Mouse (Mus musculus) midbrain, postnatal 0 days (tissue): ENCODE measurements around the gene Kif2c. TPM values are rescaled to one million over a fixed set of nuclear protein-coding genes. Genes with fewer than 3 reads are reported as not detected.
A peak's percentile ranks its signal among the peaks of the same experiment; 100 is the strongest.

Experiments
- ATAC-seq: fragments of 200-750 bp; cut with Nextera tagmentation; 2 replicates; pipeline ENCODE4 v1.8.0; 2017; ENCODE audit warnings: moderate number of reproducible peaks, mild to moderate bottlenecking, moderate TSS enrichment, moderate library complexity; ENCODE audit not compliant: low FRiP score
- DNase-seq: peaks from one replicate; pipeline ENCODE4 v3.0.0-alpha.2; 2015; ENCODE audit warnings: low spot score
- H3K27ac ChIP-seq: fragments of 300-500 bp; sonication (generic); 2 replicates; pipeline ENCODE4 v1.5.1; 2014; ENCODE audit warnings: low read depth, mild to moderate bottlenecking, low read length, mixed read lengths
- H3K27me3 ChIP-seq: fragments of 300-500 bp; sonication (generic); 2 replicates; pipeline ENCODE4 v1.6.1; 2014; ENCODE audit warnings: low read length, control low read depth, mixed read lengths; ENCODE audit not compliant: insufficient read depth
- H3K36me3 ChIP-seq: fragments of 300-500 bp; sonication (generic); 2 replicates; pipeline ENCODE4 v1.6.1; 2014; ENCODE audit warnings: low read length, control low read depth, mixed read lengths; ENCODE audit not compliant: insufficient read depth
- H3K4me1 ChIP-seq: fragments of 300-500 bp; sonication (generic); 2 replicates; pipeline ENCODE4 v1.6.1; 2014; ENCODE audit warnings: mild to moderate bottlenecking, control low read depth, antibody characterized with exemption, low read length, mixed read lengths; ENCODE audit not compliant: insufficient read depth
- H3K4me2 ChIP-seq: fragments of 300-500 bp; sonication (generic); 2 replicates; pipeline ENCODE4 v1.6.1; 2014; ENCODE audit warnings: low read depth, mild to moderate bottlenecking, low read length, mixed read lengths; ENCODE audit not compliant: poor library complexity, severe bottlenecking
- H3K4me3 ChIP-seq: fragments of 300-500 bp; sonication (generic); 2 replicates; pipeline ENCODE4 v1.5.1; 2014; ENCODE audit warnings: low read depth, mild to moderate bottlenecking, low read length, moderate library complexity
- H3K9ac ChIP-seq: fragments of 300-500 bp; sonication (generic); replicated peaks from 2 replicates; pipeline ENCODE4 v1.6.1; 2014; ENCODE audit warnings: mild to moderate bottlenecking, low read length, moderate library complexity, mixed read lengths; ENCODE audit not compliant: poor library complexity, severe bottlenecking
- H3K9me3 ChIP-seq: fragments of 300-500 bp; sonication (generic); 2 replicates; pipeline ENCODE4 v1.6.1; 2016; ENCODE audit warnings: low read length, control low read depth
- CTCF ChIP-seq: IDR thresholded peaks from 2 replicates; pipeline ENCODE4 v1.5.1; 2016; ENCODE audit warnings: antibody characterized with exemption, mild to moderate bottlenecking
- WGBS: fragments of 180-500 bp; shearing (Covaris S2); extraction: QIAGEN DNeasy Blood & Tissue Kit; methylation state at CpG from one replicate; pipeline ENCODE4 v1.1.7; 2014; 5-methylcytosine and 5-hydroxymethylcytosine counted together
- polyA plus RNA-seq: library from polyadenylated mRNA; unstranded; fragments of >200 nt; fragmentation: Nextera tagmentation; extraction: Ambion mirVana; gene quantifications from 2 replicates; pipeline ENCODE4 v1.2.1, GENCODE M21; 2015
- total RNA-seq: library from RNA; depleted of rRNA; stranded (reverse); fragments of >200 nt; gene quantifications from 2 replicates; pipeline ENCODE4 v1.2.3, GENCODE M21; 2014; rRNA removed

Gene Kif2c
- 2.9 and 9.8 TPM in 2 replicates for total RNA-seq
- 2.3 and 3.3 TPM in 2 replicates for polyA plus RNA-seq

DNA sequence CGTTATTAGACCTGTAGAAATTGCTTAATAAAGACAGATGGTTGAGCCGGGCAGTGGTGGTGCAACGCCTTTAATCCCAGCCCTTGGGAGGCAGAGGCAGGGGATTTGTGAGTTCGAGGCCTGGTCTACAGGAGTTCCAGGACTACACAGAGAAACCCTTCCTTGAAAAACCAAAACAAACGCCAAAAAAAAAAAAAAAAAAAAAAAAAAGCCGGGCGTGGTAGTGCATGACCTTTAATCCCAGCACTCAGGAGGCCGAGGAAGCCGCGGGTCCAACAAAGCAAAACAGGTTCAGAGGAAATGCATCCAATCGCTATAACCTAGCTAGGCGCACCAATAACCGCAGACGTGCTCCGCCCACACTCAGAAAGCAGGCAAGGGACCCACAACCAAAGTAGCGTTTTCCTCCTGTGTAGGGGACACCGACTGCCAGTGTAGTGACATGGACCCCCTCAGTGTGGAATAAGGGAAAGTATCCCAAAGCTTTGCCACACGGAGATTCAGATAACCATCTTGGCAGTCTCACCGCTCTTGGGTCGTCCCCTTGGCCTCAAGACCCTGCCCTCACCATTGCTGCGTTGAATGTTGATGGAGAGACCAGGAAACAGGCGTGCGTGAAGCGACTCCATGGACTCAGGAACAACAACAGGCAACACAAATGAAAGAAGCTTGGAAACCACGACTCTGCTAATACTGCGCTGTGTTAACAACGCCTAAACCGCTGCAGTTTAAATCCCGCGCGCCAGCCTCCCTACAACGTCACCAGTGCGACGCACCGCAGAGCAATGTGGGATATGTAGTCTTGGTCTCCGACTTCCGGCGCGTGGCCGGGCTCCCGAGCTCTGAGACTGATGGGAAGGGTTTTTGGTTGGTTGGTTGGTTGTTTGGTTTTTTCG, at the start of gene Kif2c:
Gene Kif2c, minus strand, starts transcription at position 777 of the 896 bp plus-strand sequence.
- 1% methylated on average over 42 of the region's 42 CpGs for WGBS
- ATAC-seq, result peak; percentile 96
- TF ChIP-seq CTCF, result no peak

GRCm38 (mm10) chr4:117231208-117231607, 48.8 kb upstream of the Kif2c start:
- Histone ChIP-seq H3K27me3 (no peaks in the 10 kb centered on the region), H3K9ac (no peak overlapping the region), H3K4me3 (no peak overlapping the region), H3K4me1 (no peaks in the 10 kb centered on the region), H3K36me3 (no peaks in the 10 kb centered on the region), H3K9me3 (no peaks in the 10 kb centered on the region), H3K4me2 (no peak overlapping the region), H3K27ac (no peak overlapping the region)
- no peak for TF ChIP-seq CTCF
- no peak for DNase-seq
- ATAC-seq, result no peak
- 96% methylated on average over 2 of the region's 2 CpGs for WGBS

More for the DNA sequence above, at the start of gene Kif2c:
- Histone ChIP-seq H3K9me3 (no peaks in the 10 kb centered on the region), H3K27ac (peak within 1 kb of the TSS; percentile 71), H3K36me3 (no peaks in the 10 kb centered on the region), H3K9ac (peak within 1 kb of the TSS; percentile 55), H3K4me3 (peak within 1 kb of the TSS; percentile 44), H3K27me3 (no peaks in the 10 kb centered on the region), H3K4me2 (peak within 1 kb of the TSS; percentile 95), H3K4me1 (0 out of 2 replicates have a peak, but pooled peaks cover 3% of the 10 kb centered on the region)
- peak; percentile 96 for DNase-seq

DNA sequence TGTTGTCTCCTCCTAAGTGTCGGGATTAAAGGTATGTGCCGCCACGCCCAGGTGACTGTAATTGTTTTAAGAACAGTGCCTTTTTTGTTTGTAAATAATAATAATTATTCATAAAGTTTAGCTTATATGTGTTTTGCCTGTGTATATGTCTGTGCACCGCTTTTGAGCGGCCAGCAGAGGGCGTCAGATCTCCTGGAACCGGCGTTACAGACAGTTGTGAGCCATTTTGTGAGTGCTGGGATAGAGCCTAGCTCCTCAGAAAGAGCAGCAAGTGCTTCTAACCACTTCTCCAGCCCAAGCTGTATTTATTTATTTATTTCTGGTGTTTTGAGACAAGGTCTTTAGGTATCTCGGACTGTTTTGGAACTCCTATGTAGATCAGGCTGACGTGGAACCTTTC, 47.9 kb upstream of the Kif2c start:
- 50% methylated on average over 10 of the region's 10 CpGs for WGBS

GRCm38 (mm10) chr4:117229590-117229989, 47.2 kb upstream of the Kif2c start:
- Histone ChIP-seq H3K9ac (no peak overlapping the region), H3K4me2 (no peak overlapping the region), H3K27me3 (no peaks in the 10 kb centered on the region), H3K9me3 (no peaks in the 10 kb centered on the region), H3K27ac (no peak overlapping the region), H3K4me3 (no peak overlapping the region), H3K4me1 (no peaks in the 10 kb centered on the region), H3K36me3 (no peaks in the 10 kb centered on the region)
- ATAC-seq (no peak), DNase-seq (no peak)
- WGBS, result 75% methylated on average over 15 of the region's 15 CpGs
- TF ChIP-seq CTCF, result no peak

More for the DNA sequence above, 47.9 kb upstream of the Kif2c start:
- TF ChIP-seq CTCF, result peak; percentile 57
- H3K9ac ChIP-seq, result no peak overlapping the region
- H3K27ac ChIP-seq, result no peak overlapping the region
- H3K36me3 ChIP-seq, result no peaks in the 10 kb centered on the region
- DNase-seq, result no peak
- no peaks in the 10 kb centered on the region for H3K4me1 ChIP-seq
- no peak overlapping the region for H3K4me2 ChIP-seq
- ATAC-seq, result no peak
- no peaks in the 10 kb centered on the region for H3K27me3 ChIP-seq
- H3K4me3 ChIP-seq, result no peak overlapping the region
- no peaks in the 10 kb centered on the region for H3K9me3 ChIP-seq

- H3K9ac ChIP-seq, result no peak overlapping the region
- no peak for TF ChIP-seq CTCF
- H3K4me2 ChIP-seq, result no peak overlapping the region
- H3K4me3 ChIP-seq, result no peak overlapping the region
- no peaks in the 10 kb centered on the region for H3K9me3 ChIP-seq
- ATAC-seq (no peak), DNase-seq (no peak)
- no peaks in the 10 kb centered on the region for H3K36me3 ChIP-seq
- H3K27me3 ChIP-seq, result no peaks in the 10 kb centered on the region
- H3K27ac ChIP-seq, result no peak overlapping the region
- H3K4me1 ChIP-seq, result no peaks in the 10 kb centered on the region
Observed at GRCm38 (mm10) chr4:117225250-117225649, 42.8 kb upstream of the Kif2c start.

DNA sequence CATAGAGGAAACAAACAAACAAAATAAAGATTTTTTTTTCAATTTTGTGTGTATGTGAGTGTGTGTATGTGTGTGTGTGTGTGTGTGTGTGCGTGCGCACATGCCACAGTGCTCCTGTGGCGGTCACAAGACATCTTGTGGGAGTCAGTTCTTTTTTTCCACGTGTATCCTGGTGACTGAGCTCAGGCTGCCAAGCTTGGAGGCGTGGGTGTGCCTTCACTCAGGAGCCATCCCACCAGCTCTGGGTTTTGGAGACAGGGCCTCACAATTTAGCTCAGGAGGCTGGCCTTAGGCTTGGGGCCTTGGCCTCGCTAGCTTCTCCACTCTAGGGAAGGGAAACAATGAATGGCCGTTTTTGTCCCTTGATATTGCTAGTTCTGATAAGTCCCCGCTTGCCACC, 41.7 kb upstream of the Kif2c start:
- Histone ChIP-seq H3K4me1 (no peaks in the 10 kb centered on the region), H3K36me3 (no peaks in the 10 kb centered on the region), H3K9me3 (no peaks in the 10 kb centered on the region), H3K27ac (no peak overlapping the region), H3K4me3 (no peak overlapping the region), H3K27me3 (no peaks in the 10 kb centered on the region), H3K4me2 (no peak overlapping the region), H3K9ac (no peak overlapping the region)
- ATAC-seq, result no peak
- WGBS, result 80% methylated on average over 8 of the region's 8 CpGs
- TF ChIP-seq CTCF, result no peak
- DNase-seq, result no peak
